Mouse (Mus musculus) frontal cortex, adult 2 months (tissue): ENCODE data around the gene Asb17. TPM values are rescaled to one million over a fixed set of nuclear protein-coding genes. Genes with fewer than 3 reads are reported as not detected.
"Not testable (repeated sequence)": the region's sequence is repeated elsewhere in the genome, so short reads cannot be mapped to it uniquely, and the experiment has no call there.

ENCODE experiments used
- DNase-seq, 2 experiments: peaks; one replicate each; pipeline ENCODE4 v3.0.0; 2022; ENCODE audit warnings: low spot score in 1 of 2; ENCODE audit errors: extremely low spot score in 1 of 2
- polyA plus RNA-seq: library from polyadenylated mRNA; depleted of rRNA; stranded (reverse); fragments of >200 nt; gene quantifications from 2 replicates; pipeline ENCODE4 v1.2.3, GENCODE M21; 2012; rRNA removed

Gene Asb17
- not detected in 2 replicates for polyA plus RNA-seq

DNA sequence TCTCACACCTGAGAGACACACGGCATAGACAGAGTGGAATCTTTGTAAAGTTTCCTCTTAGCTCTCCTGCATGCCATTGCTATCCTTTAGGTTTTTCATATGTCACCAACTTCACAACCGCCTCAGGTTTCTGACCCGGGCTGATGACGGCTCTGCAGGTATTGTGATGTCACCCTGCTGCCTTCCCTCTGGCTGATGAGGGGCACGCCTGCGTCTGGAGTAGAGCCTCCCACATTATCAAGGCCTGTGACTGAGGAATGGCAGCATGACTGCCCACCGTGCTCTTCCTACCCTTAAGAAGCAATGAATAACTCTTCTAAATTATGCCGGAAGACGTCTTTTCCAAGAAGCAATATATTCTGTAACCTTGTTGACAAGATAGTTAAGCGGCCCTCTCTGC lies at the start of gene Asb17:
Gene Asb17, plus strand, starts transcription at position 180 of the 400 bp plus-strand sequence.
- DNase-seq = no peak

DNA sequence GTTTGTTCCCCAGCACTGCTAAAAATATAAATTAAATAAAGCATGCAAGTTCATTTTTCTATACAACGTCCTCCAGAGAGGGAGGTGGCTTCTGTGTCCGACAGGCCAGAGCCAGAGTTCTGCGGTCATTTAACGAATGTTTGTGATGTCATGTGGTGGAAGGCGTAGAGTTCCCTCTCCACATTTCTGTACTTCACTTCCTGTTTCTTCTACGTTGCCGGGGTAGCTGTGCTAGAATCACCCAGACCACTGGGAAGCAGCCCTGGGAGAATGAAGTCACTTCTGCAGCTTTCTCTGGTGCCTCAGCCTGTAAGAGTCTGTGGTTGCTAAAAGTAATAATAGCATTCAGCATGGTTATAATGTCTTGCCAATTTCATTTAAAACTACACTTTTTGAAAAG lies 46.4 kb upstream of the Asb17 start:
- DNase-seq = no peak

DNA sequence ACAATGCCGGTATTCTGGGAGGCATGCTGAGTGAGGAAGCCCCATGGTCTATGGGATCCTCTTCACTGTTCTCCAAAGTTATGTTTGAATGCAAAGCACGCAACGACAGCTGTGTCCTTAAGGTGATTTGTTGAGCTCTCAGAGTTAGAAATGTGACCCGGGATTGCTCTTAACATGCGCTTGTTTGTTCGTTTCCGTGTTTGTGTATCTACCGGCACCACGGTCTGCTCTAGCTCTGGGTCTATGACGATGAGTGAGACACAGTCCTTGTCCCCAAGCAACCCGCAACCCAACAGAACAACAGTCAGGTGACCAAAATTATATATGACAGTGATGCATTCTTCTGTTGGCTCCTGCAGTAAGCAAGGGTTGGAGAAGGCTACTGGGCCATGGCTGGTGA lies 44.4 kb upstream of the Asb17 start:
- no peak for DNase-seq

GRCm38 (mm10) chr3:153800690-153801089 lies 43.3 kb upstream of the Asb17 start:
- no peak for DNase-seq

- no peak for DNase-seq
These were observed 42.5 kb upstream of the Asb17 start for GRCm38 (mm10) chr3:153801541-153801940.

GRCm38 (mm10) chr3:153802640-153803039 lies 41.4 kb upstream of the Asb17 start:
- no peak for DNase-seq

DNA sequence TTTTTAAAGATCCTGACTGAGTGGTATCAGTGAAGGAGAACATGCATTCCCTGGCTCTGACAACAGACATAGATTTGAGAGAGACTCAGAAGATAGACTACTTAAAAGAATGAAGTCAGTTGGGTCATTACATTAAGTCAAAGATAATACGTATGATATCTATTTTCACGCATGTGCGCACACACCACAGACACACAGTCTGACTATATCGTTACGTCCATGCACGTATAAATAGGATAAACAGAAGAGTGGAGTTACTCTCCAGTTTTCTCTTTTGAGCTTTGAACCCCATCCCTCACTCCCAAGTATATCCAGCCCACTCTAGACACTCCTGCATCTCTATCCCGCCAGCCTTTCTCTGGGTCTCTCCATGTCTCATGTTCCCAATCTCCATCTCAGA lies 40.0 kb upstream of the Asb17 start:
- DNase-seq = no peak

DNA sequence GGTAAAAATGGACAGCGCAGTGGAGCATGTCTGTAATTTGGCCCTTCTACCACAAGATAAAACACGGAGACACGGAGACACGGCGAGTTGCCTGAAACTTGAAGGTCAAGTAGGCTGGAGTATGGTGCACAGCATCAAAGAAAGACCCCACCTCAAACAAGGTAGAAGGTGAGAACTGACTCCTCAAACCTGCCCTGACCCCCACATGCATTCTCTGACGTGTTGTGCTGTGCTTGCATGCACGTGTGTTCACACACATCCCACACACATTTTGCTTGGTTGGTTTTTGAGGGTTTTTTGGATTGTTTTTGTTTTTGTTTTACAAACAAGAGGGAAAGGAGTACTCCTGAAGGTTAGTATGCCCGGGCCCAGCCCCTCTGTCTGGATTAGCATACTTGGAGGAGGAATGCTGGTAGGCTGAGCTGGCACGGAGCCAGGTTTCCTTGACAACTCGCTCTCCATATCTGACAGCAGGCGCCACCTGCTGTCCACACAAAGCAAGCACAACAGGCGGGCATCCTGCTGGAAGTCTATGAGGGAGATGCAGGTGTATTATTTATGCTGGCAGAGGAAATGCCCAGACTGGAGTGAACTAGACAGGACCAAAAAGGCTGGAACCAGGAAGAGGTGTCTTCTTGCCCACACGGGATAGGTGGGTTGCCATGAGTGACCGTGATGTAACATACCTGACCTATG lies 37.8 kb upstream of the Asb17 start:
- DNase-seq = peak; percentile 91 to 98

DNA sequence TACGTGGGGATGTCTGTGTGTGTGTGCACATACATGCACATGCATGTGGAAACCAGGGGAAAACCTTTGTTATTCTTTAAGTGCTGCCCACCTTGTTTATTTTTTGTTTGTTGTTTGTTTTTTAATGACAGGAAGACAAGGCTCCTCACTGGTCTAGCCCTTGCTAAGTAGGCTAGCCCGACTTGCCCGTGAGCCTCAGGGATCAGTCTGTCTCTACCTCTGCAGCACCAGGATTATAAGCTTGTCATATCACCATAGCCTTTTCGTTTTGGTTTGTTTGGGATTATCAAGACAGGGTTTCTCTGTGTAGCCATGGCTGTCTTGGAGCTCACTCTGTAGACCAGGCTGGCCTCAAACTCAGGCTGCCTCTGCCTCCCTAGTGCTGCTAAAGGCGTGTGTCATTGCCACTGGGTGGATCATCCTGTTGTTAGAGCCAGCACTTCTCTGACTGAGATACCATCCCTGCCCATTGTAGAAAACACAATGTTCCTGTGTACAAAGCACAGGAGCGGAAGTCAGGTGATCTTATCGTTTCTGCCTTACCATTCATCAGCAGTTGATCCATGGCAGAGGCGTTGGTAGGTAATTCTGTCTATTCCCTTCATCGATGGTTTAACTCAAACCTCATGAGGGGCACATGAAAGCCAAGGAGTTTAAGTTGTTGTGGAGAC lies 37.1 kb upstream of the Asb17 start:
- no peak for DNase-seq

DNA sequence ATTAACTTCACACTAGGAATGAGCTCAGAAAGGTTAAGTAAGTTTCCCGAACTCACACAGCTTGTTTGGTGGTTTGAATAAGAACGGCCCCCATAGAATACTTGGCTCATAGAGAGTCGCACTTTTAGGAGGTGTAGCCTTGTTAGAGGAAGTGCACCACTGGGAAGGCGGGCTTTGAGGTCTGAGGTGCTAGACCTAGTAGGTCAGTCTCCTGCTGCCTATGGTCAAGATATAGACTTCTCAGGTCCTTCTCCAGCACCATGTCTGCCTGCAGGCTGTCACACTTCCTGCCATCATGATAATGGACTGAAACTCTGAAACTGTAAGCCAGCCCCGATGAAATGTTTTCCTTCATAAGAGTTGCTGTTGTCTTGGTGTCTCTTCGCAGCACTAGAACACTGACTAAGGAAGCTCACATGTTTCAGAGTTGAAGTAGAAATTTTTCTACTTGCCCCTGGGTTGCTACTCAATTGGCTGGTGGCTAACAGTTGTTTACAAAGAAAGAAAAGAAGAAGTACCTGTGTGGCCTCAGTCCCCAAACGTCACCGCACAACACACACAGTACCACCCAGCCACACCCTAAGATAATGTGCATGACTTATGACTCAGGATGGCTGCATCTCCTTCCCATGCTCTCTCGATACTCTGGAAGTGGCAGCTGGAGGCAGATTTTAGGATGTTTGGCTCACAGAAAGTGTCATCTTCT lies 36.4 kb upstream of the Asb17 start:
- no peak for DNase-seq

- no peak for DNase-seq
These were observed 35.6 kb upstream of the Asb17 start for GRCm38 (mm10) chr3:153808406-153808805.

GRCm38 (mm10) chr3:153814026-153814425 lies 30.0 kb upstream of the Asb17 start:
- DNase-seq = no peak

GRCm38 (mm10) chr3:153817376-153817890 lies 26.6 kb upstream of the Asb17 start:
- DNase-seq = no peak

- no peak for DNase-seq
These were observed 25.3 kb upstream of the Asb17 start for GRCm38 (mm10) chr3:153818723-153819122.

- no peak for DNase-seq
These were observed 24.6 kb upstream of the Asb17 start for GRCm38 (mm10) chr3:153819438-153819837.

GRCm38 (mm10) chr3:153823671-153824515 lies 20.1 kb upstream of the Asb17 start:
- DNase-seq = no peak

DNA sequence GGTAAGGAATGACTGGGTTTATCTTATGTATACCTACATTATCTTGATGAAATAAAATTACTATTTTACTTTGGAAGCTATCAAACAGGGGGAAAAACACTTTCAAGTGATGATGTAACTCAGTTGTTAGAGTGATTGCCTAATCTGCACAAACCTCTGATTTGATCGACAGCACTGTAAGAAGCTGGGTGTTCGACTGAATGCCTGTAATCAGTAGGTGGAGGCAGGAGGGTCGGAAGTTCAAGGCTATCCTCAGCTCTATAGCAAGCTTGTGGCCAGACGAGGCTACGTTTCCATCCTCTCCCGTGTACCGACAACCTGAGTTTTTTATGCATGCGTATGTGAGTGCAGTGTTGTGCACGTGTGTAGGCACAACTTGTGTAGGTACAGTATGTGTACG lies 18.8 kb upstream of the Asb17 start:
- no peak for DNase-seq

GRCm38 (mm10) chr3:153826616-153827015 lies 17.4 kb upstream of the Asb17 start:
- DNase-seq = no peak

DNA sequence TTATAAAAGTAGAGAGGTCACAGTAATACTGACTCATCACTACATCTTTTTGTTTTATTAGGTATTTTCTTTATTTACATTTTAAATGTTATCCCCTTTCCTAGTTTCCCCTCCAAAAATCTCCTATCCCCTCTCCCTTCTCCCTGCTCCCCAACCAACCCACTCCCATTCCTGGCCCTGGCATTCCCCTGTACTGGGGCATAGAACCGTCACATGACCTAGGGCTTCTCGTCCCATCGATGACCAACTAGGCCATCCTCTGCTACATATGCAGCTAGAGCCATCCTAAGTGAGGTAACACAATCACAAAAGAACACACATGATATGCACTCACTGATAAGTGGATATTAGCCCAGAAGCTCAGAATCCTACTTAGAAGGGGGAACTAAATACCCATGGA lies 14.2 kb upstream of the Asb17 start:
- not testable (repeated sequence) for DNase-seq

DNA sequence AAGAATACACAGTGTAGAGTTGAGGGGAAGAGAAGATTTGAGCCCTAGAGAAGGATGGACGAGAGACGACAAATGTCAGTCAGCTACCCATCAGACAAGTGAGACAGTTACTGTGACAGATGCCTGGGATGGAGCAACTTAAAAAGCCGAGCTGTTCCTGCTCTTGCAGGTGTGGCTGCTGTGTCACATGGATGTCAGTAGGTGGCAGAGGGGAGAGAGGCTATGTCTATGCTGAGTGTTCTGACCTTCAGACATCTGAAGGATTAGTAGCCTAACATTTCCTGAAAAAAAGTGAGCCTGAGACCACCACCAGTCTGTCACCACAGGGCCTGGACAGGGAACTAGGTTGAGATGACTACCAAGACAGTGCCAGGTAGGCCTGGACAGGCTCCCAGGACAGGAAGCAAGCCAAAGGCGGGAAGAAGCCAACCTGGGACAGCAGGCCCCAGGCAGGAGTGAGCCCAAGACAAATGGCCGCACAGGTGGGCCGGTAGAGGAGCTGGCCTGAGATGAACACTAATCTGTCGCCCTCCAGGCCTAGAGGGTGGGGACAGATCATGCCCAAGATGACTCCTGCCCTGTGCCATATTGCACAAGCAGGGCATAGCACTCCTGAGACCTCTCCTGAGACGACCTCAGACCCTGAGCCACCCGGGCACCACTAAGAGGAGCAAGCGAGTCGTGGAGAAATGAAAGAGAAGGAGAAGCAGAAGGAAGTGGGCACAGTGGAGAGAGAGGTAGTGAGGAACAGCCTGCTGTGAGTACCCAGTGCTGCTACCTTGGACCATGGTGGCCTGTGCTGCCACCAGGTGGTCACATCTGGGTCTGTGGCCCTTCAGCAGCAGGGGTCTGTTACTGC lies 12.8 kb upstream of the Asb17 start:
- peak in 1 of 2 experiments; percentile 8 for DNase-seq
